Mouse (Mus musculus) kidney, adult 2 months (tissue): ENCODE results near the gene Cryzl1. TPM values are rescaled to one million over a fixed set of nuclear protein-coding genes. Genes with fewer than 3 reads are reported as not detected.
A peak's percentile ranks its signal among the peaks of the same experiment; 100 is the strongest.

Experiments
- DNase-seq: peaks from one replicate; pipeline ENCODE4 v3.0.0; 2021
- H3K27ac ChIP-seq: fragments of 200-500 bp; 2 replicates; pipeline ENCODE4 v1.5.1; 2012; ENCODE audit warnings: low read depth, low read length, control low read depth, inconsistent platforms; ENCODE audit not compliant: insufficient read depth
- H3K27me3 ChIP-seq: fragments of 200-500 bp; replicated peaks from 2 replicates; pipeline ENCODE4 v1.6.1; 2012; ENCODE audit warnings: mild to moderate bottlenecking, moderate library complexity, low read length, inconsistent platforms; ENCODE audit not compliant: control insufficient read depth, insufficient read depth
- H3K36me3 ChIP-seq: fragments of 200-500 bp; 2 replicates; pipeline ENCODE4 v1.6.1; 2012; ENCODE audit warnings: mild to moderate bottlenecking, moderate library complexity, low read length, inconsistent platforms; ENCODE audit not compliant: control insufficient read depth, insufficient read depth
- H3K4me1 ChIP-seq: fragments of 200-500 bp; 2 replicates; pipeline ENCODE4 v1.6.1; 2011; ENCODE audit warnings: low read length; ENCODE audit not compliant: control insufficient read depth, insufficient read depth
- H3K4me3 ChIP-seq: fragments of 200-500 bp; 2 replicates; pipeline ENCODE4 v1.5.1; 2011; ENCODE audit warnings: mild to moderate bottlenecking, low read depth, low read length, control low read depth; ENCODE audit not compliant: insufficient read depth
- CTCF ChIP-seq: fragments of 200-500 bp; conservative IDR thresholded peaks from 2 replicates; pipeline ENCODE4 v1.5.1; 2011; ENCODE audit warnings: low read depth, mild to moderate bottlenecking, control low read depth, low read length, moderate library complexity, mixed read lengths; ENCODE audit not compliant: insufficient read depth, insufficient read length
- POLR2A ChIP-seq: fragments of 200-500 bp; IDR thresholded peaks from one replicate; pipeline ENCODE4 v1.6.1; 2011; ENCODE audit warnings: low read depth, low read length, control low read depth
- WGBS: fragments of 180-500 bp; shearing (Covaris S2); methylation state at CpG from one replicate; pipeline ENCODE4 v1.1.7; 2018; 5-methylcytosine and 5-hydroxymethylcytosine counted together
- polyA plus RNA-seq: library from polyadenylated mRNA; depleted of rRNA; stranded (reverse); fragments of >200 nt; gene quantifications from 2 replicates; pipeline ENCODE4 v1.2.3, GENCODE M21; 2012

The Cryzl1 gene
- polyA plus RNA-seq, 1 experiment: 29.5 TPM

- peaks cover 4% of the 10 kb centered on the region; the same call in 1 of the 2 replicates for H3K4me1 ChIP-seq
- H3K27me3 ChIP-seq: no peaks in the 10 kb centered on the region
- no peak overlapping the region for H3K27ac ChIP-seq
- TF ChIP-seq POLR2A (no peak), CTCF (no peak)
- no peak overlapping the region for H3K4me3 ChIP-seq
- 72% methylated on average over 8 of the region's 8 CpGs for WGBS
- no peaks in the 10 kb centered on the region for H3K36me3 ChIP-seq
- DNase-seq: no peak
Measured at GRCm38 (mm10) chr16:91740184-91740917, 11.6 kb upstream of the Cryzl1 start.

- Histone ChIP-seq H3K27ac (no peak overlapping the region), H3K36me3 (no peaks in the 10 kb centered on the region), H3K27me3 (no peaks in the 10 kb centered on the region), H3K4me3 (no peak overlapping the region), H3K4me1 (peaks cover 12% of the 10 kb centered on the region; the same call in 1 of the 2 replicates)
- no peak for DNase-seq
- WGBS: 89% methylated on average over 6 of the region's 6 CpGs
- TF ChIP-seq CTCF: no peak
- TF ChIP-seq POLR2A: no peak
Measured at GRCm38 (mm10) chr16:91738505-91738904, 9.7 kb upstream of the Cryzl1 start.

- peak; percentile 56 for DNase-seq
- Histone ChIP-seq H3K27me3 (no peaks in the 10 kb centered on the region), H3K36me3 (no peaks in the 10 kb centered on the region), H3K27ac (no peak overlapping the region), H3K4me1 (peaks cover 12% of the 10 kb centered on the region; the same call in 1 of the 2 replicates), H3K4me3 (no peak overlapping the region)
- WGBS: 65% methylated on average over 7 of the region's 7 CpGs
- TF ChIP-seq CTCF: no peak
- no peak for TF ChIP-seq POLR2A
Measured at GRCm38 (mm10) chr16:91736046-91736816, 7.5 kb upstream of the Cryzl1 start.

DNA sequence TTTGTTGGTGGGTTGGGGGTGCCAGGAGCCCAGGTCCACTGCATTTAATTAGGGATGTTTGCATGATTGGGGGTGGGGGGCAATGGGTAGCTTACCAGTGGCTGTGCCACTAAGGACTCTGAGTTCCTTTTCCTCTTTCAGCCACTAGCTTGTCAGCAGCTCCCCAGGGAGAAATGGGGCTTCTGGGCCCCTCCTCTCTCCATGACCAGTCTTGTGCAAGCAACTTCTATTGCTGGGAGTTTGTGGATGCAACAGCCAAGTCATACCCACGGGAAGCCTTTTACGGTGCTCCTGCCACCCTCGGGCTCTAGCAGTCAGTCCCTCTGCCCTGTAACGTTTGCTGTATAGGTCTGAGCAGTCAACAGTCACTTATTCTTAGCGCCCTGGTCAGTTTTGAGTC, 6.0 kb upstream of the Cryzl1 start:
- TF ChIP-seq POLR2A: no peak
- TF ChIP-seq CTCF: no peak
- Histone ChIP-seq H3K4me3 (no peak overlapping the region), H3K27ac (no peak overlapping the region), H3K27me3 (no peaks in the 10 kb centered on the region), H3K4me1 (peaks cover 12% of the 10 kb centered on the region; the same call in 1 of the 2 replicates), H3K36me3 (no peaks in the 10 kb centered on the region)
- peak; percentile 28 for DNase-seq
- WGBS: 55% methylated on average over 5 of the region's 5 CpGs

DNA sequence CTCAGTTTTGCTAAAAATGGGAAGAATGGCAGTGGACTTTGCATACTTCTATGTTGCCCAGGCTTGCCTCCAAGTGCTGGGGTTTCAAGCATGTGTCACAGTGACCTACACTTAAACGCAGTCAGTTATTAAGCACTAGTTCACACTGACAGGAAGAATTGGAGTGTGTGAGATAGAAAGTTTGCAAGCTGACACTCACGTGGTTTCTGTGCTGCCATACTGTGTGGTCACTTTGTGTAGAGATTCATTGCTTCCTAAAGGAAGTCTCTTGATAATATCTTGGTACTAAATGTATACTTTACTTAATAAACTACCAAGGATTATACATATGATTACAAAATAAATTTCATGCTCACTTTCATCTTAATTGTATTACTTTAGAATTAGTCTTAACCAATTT, 4.0 kb upstream of the Cryzl1 start:
- no peak overlapping the region for H3K27ac ChIP-seq
- WGBS: 70% methylated on average over 2 of the region's 2 CpGs
- H3K27me3 ChIP-seq: no peaks in the 10 kb centered on the region
- H3K4me3 ChIP-seq: no peak overlapping the region
- TF ChIP-seq CTCF: no peak
- no peak for TF ChIP-seq POLR2A
- H3K4me1 ChIP-seq: peaks cover 12% of the 10 kb centered on the region; the same call in 1 of the 2 replicates
- DNase-seq: no peak
- no peaks in the 10 kb centered on the region for H3K36me3 ChIP-seq

GRCm38 (mm10) chr16:91730446-91730845, 1.7 kb upstream of the Cryzl1 start:
- no peak overlapping the region; the same call in 1 of the 2 replicates for H3K27ac ChIP-seq
- no peak for DNase-seq
- H3K4me1 ChIP-seq: 0 out of 2 replicates have a peak, but pooled peaks cover 10% of the 10 kb centered on the region
- H3K36me3 ChIP-seq: no peaks in the 10 kb centered on the region
- WGBS: 6% methylated on average over 11 of the region's 11 CpGs
- peak overlapping the region; percentile 73 for H3K4me3 ChIP-seq
- no peaks in the 10 kb centered on the region for H3K27me3 ChIP-seq
- TF ChIP-seq CTCF (no peak), POLR2A (no peak)

- Histone ChIP-seq H3K27me3 (no peaks in the 10 kb centered on the region), H3K27ac (peak overlapping the region; percentile 32), H3K36me3 (no peaks in the 10 kb centered on the region), H3K4me1 (0 out of 2 replicates have a peak, but pooled peaks cover 6% of the 10 kb centered on the region), H3K4me3 (peak overlapping the region; percentile 73)
- WGBS: 1% methylated on average over 44 of the region's 44 CpGs
- TF ChIP-seq POLR2A: no peak
- TF ChIP-seq CTCF: no peak
- DNase-seq: peak; percentile 37
Measured at GRCm38 (mm10) chr16:91729821-91730441, 1.2 kb upstream of the Cryzl1 start.
